Mouse (Mus musculus) gastrocnemius, adult 2 months (tissue): ENCODE measurements around the gene Man2a1. TPM values are rescaled to one million over a fixed set of nuclear protein-coding genes. Genes with fewer than 3 reads are reported as not detected.
A peak's percentile ranks its signal among the peaks of the same experiment; 100 is the strongest.

ENCODE experiments used
- DNase-seq: peaks from one replicate; pipeline ENCODE4 v3.0.0; 2022
- H3K27ac ChIP-seq: fragments of 200-600 bp; 2 replicates; pipeline ENCODE4 v1.8.1; 2022; ENCODE audit warnings: mild to moderate bottlenecking
- H3K4me3 ChIP-seq: fragments of 200-600 bp; 2 replicates; pipeline ENCODE4 v1.8.1; 2022; ENCODE audit warnings: mild to moderate bottlenecking, moderate library complexity
- CTCF ChIP-seq: fragments of 200-600 bp; IDR thresholded peaks from 2 replicates; pipeline ENCODE4 v1.8.1; 2022; ENCODE audit warnings: antibody characterized with exemption, mild to moderate bottlenecking, moderate library complexity
- intact Hi-C: fragments of 180-260 bp; cut with DNase I; formaldehyde crosslinking; loops from one replicate; pipeline ENCODE4 v1.15.1; 2025
- long read RNA-seq, 2 experiments: library from polyadenylated mRNA; stranded (forward); transcript quantifications; one replicate each; pipeline ENCODE4 v2.0.0; 2021
- total RNA-seq, 2 experiments: library from RNA; stranded (reverse); gene quantifications; 2 replicates each; pipeline ENCODE4 v1.2.3; 2021

Gene Man2a1
- total RNA-seq = 1 to 10 TPM; 9.0 to 9.8 TPM
- long read RNA-seq, experiment 1 = 0 reads
- long read RNA-seq, experiment 2, partial matches to known transcripts = 0 of 1 reads
- long read RNA-seq, experiment 2, other reads (novel, unspliced or antisense) = 1 of 1 reads

DNA sequence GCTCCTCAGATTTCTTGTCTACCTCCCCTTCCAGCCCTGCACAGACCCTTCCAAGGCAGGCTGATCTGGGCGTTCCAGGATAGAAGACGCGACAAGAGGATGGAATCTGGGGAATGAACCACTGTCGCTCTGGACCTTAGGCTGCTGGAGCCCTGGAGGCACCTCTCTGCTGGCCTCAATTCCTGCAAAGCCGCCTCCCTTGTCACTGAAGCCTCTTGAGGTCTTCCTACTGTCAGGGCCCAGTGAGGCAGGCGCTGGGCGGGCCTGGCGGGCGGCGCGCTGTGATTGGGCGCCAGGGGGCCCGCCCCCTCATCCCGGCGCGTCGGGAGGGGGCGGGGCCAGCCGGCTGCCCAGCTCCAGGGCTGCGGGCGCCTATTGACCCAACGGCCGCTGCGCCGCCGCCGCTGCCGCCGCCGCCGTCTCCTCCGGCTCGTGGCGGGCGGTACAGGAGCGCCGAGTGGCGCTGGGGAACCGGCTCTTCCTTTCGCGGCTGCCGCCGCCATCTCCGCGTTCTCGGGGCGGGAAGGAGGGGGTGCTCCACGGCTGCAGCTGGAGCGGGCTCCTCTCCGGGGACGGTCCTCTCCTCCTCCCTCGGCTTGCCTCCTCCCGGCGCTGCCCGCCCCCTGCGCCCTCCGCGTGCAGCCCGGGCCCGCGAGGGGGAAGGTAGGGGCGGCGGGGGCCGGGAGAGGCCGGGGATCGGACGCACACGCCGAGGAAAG, at the start of gene Man2a1:
TSS of gene Man2a1 (plus strand) at position 365 of the 719 bp plus-strand sequence.
- Histone ChIP-seq H3K4me3 (peak within 1 kb of the TSS; percentile 85), H3K27ac (peak within 1 kb of the TSS; percentile 98)
- intact Hi-C loops = loop anchor here (5.0 kb wide), 3 partner anchors 87 to 268 kb away; partner anchors contain the start of gene Pja2
- peak; percentile 95 for DNase-seq
- no peak for TF ChIP-seq CTCF

DNA sequence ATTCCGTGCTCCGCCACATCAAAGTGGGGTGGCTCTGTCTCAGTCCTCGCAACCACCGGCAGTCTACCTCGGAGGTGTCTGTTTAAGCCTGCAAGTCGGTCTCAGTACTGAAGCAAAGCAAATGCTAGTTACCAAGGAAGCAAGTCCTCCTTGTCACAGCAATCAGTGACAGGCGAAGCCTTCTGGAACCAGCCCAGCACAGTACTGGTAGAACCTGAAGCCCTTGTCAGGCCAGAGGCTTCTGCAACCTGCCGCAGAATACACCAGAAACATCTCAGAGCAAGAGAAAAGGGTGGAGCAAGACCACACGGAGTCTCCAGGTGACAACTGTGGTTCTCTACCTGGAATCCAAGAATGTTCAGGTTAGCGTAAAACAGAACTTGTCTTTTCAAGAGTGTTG, 47.2 kb upstream of the Man2a1 start:
- Histone ChIP-seq H3K4me3 (no peak overlapping the region), H3K27ac (no peak overlapping the region)
- TF ChIP-seq CTCF = no peak
- DNase-seq = no peak
- intact Hi-C loops = no loop called here

GRCm38 (mm10) chr17:64554901-64555300, 45.6 kb upstream of the Man2a1 start:
- no peak overlapping the region for H3K27ac ChIP-seq
- intact Hi-C loops = no loop called here
- no peak for TF ChIP-seq CTCF
- H3K4me3 ChIP-seq = no peak overlapping the region
- no peak for DNase-seq

DNA sequence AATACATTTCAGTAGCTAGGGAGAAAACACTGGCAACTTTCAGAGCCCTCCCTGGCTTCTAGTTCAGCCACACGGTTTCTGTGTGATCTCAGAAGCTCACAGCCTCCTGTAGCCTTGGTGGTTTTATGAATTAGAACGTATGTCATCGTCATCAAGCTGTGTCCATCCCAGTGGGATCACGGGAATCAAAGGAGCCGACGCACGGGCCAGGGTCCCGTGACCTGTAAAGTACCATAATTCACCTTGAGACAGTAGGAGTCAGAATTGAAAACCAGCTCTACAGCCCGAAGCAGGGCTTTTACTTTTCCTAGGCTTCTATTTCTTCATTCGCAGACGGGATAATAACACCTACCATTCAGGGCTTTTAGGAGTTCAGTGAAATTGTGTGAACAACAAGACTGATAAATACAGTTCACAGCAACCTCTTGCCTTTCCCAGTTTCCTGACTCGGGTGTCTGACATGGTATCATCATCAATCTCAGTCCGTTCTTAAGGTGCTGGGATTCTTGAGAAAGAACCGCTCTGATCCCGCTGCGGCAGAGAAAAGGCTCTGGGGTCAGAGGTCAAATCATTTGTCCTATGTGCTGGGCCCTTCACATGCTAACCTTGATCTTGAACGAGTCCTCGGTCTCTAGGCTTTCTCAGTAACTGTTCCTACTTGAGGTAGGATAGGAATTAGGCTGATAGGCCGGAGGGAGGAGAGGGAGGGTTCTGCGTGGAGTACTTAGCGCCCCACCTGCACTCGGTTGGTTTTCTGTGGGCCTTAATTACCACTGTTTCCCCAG, 43.7 kb upstream of the Man2a1 start:
- Histone ChIP-seq H3K27ac (no peak overlapping the region), H3K4me3 (no peak overlapping the region)
- no peak for DNase-seq
- intact Hi-C loops = no loop called here
- no peak for TF ChIP-seq CTCF

GRCm38 (mm10) chr17:64558994-64559540, 41.5 kb upstream of the Man2a1 start:
- DNase-seq = no peak
- no peak overlapping the region for H3K4me3 ChIP-seq
- no peak for TF ChIP-seq CTCF
- intact Hi-C loops = no loop called here
- no peak overlapping the region for H3K27ac ChIP-seq

DNA sequence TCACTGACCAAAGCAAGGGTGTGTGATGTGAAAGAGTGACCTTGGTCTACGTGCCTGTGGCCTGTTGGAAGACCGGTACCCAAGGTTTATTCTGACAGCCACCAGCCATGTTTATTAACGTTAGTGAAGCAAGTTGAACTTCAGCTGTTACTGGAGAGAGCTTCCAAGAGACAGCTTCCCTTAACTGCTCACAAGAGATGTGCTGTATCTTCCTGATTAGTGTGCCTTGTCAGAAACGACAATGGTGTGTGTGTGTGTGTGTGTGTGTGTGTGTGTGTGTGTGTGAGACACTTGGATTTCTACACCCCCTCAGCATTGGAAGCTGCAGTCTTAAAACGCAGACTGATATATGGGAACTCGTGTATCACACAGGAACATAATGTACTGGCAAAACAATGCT, 34.1 kb upstream of the Man2a1 start:
- Histone ChIP-seq H3K4me3 (no peak overlapping the region), H3K27ac (no peak overlapping the region)
- intact Hi-C loops = no loop called here

GRCm38 (mm10) chr17:64567546-64567945, 33.0 kb upstream of the Man2a1 start:
- H3K27ac ChIP-seq = no peak overlapping the region
- no peak for TF ChIP-seq CTCF
- intact Hi-C loops = no loop called here
- no peak overlapping the region for H3K4me3 ChIP-seq
- no peak for DNase-seq

More for the DNA sequence above, 34.1 kb upstream of the Man2a1 start:
- no peak for DNase-seq
- no peak for TF ChIP-seq CTCF

DNA sequence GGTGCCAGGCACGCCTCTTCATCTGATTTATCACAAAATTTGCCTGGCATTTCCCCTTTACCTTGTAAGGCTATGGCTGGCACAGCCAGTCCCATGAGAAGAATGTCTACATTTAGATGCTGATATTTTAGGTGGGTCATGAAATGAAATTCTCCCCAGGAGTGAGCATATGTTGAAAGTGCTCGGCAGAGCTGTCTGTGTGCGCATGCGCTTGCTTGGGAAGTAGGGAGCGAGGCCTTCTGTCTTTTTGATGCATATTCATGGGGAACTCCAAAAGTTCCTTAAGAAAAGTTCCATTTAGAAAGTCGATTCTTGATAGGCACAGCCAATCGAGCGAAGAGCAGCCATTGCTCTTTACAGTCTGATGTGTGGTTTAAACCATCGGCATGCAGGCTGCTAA, 26.6 kb upstream of the Man2a1 start:
- Histone ChIP-seq H3K27ac (no peak overlapping the region), H3K4me3 (no peak overlapping the region)
- TF ChIP-seq CTCF = no peak
- DNase-seq = no peak
- intact Hi-C loops = no loop called here

DNA sequence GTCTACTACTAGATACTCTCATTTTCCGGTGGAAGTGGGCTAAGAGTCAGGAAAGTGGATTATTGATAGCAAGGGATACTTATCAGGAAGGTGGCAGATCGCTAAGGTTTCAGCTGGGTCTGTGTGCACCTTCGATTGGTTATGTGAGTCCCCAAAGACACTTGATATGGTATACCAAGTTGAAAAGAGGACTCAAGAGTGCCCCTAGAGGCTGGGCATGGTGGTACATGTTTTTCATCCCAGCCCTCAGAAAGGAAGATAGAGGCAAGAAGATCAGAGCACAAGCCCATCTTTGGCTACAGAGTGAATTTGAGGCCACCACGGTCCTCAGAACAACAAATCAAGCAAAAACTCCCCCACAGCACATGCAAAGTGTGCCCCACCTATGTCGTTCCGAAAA, 25.3 kb upstream of the Man2a1 start:
- no peak overlapping the region for H3K4me3 ChIP-seq
- TF ChIP-seq CTCF = peak; percentile 55
- no peak overlapping the region for H3K27ac ChIP-seq
- intact Hi-C loops = no loop called here
- no peak for DNase-seq

DNA sequence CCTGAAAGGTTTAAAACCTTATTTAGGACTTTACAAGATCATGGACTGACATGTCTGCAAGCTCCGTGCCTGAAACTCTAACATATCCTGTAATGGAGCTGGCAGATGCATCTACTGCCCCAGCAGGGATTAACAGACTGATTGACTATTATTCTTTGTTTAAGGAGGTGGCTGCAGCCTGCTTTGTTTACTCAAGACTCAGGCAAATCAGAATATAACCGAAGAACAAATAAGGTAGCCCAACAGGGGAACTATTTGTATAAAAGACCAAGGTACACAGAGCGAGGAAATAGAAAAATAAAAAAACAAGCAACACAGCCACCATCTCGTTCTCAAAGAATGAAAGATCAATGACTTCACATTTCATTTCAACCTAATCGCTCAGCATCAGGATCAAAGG, 23.1 kb upstream of the Man2a1 start:
- intact Hi-C loops = no loop called here
- DNase-seq = no peak
- H3K4me3 ChIP-seq = no peak overlapping the region
- no peak for TF ChIP-seq CTCF
- H3K27ac ChIP-seq = no peak overlapping the region

DNA sequence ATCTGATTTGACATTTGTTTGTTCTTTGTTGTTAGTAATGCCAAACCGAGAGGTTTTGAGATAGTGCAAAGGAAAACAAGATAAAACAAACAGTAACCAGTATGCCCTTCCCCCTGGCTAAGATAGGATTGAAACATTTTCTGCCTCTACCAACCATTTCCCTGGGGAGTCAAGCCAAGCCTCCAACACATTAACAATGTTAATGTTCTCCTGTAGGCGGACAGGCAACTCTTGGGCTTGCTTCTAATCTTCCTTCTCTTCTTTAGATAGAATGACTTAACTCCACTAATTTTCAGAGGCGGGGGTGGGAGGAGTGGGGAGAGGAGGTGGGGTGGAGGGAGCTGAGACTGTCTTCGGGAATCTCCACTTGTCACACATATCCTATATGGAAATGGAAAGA, 22.2 kb upstream of the Man2a1 start:
- TF ChIP-seq CTCF = no peak
- Histone ChIP-seq H3K4me3 (no peak overlapping the region), H3K27ac (no peak overlapping the region)
- DNase-seq = no peak
- intact Hi-C loops = no loop called here

DNA sequence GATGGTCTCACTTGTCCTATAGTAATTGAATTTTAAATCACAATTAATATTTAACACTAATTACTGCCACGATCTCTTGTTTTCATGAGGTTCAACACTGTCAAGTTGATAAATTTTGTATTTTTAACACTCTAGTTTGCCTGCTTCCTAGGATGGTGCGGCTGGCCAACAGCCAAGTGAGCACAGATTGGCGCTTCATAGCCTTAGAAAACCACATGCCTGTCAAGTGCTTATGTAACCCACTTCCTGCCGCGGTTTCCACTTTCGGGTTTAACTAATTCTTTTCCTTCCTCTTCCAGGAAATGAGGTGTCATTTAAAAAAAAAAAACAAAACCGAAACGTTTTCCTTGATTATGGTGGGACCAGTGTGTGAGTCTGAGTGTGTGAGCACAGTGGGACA, 20.8 kb upstream of the Man2a1 start:
- Histone ChIP-seq H3K27ac (no peak overlapping the region), H3K4me3 (no peak overlapping the region)
- intact Hi-C loops = no loop called here
- no peak for DNase-seq
- no peak for TF ChIP-seq CTCF

GRCm38 (mm10) chr17:64581133-64581532, 19.4 kb upstream of the Man2a1 start:
- intact Hi-C loops = no loop called here
- no peak for DNase-seq
- no peak for TF ChIP-seq CTCF
- Histone ChIP-seq H3K4me3 (no peak overlapping the region), H3K27ac (no peak overlapping the region)
